Mouse (Mus musculus): ENCODE measurements around the gene Atp8b5.

The Atp8b5 gene

DNA sequence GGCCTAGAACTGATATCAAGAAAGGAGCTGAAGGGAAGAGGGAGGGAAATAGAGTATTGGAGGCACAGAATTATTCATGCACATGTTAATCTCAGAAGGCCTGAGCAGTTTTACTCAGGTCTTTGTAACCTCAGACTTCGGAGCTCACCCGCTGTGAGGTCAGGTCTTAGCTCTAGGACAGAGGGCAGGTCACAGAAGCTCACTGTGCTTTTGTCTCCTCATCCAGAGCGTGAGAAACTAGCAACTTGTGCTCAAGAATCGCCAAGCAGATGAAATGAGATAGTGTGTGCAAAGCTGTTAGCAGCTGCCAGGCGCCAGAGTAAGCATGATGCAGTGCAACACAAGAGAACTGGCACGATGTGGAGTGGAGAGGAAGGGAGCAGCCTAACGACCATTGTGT lies 18.9 kb upstream of the Atp8b5 start:
- TF ChIP-seq POU5F1 (IDR thresholded peaks at IDR 0.05; ENCODE audit: borderline replicate concordance, low read length) (no peak), NANOG (IDR thresholded peaks at IDR 0.05; ENCODE audit: borderline replicate concordance, low read length) (no peak), CTCF (conservative IDR thresholded peaks at IDR 0.05; ENCODE audit: low read length) (no peak)
- H3K36me3 ChIP-seq (ENCODE audit: insufficient read depth, low read length) = no peaks in the 10 kb centered on the region
- H3K4me1 ChIP-seq (replicated peaks; ENCODE audit: low read depth, low read length) = no peaks in the 10 kb centered on the region
- no peak overlapping the region for H3K4me3 ChIP-seq (replicated peaks; ENCODE audit: low read length)
- H3K27me3 ChIP-seq (ENCODE audit: insufficient read depth, low read length) = no peaks in the 10 kb centered on the region
- no peaks in the 10 kb centered on the region for H3K9me3 ChIP-seq (ENCODE audit: low read length)

DNA sequence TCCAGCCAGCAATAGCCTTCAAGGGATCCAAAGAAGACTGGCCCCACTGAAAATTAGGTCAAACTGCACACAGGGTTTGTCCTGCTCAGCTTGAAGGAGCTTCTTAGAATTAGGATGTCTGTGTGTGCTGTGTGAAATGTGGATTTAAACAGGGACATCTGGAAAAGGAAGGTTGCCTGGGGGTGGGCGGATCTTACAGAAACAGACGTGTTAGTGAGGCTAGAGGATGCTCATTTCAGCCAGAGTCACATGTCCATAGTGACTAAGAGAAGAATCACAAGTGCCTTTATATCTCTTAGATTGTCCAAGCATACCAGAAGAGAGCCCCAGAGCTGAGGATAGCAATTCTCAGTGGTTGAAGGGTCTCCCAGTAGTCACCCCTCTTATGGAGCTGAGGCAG lies 18.1 kb upstream of the Atp8b5 start:
- TF ChIP-seq NANOG (IDR thresholded peaks at IDR 0.05; ENCODE audit: borderline replicate concordance, low read length) = no peak
- TF ChIP-seq POU5F1 (IDR thresholded peaks at IDR 0.05; ENCODE audit: borderline replicate concordance, low read length) = no peak
- no peaks in the 10 kb centered on the region for H3K9me3 ChIP-seq (ENCODE audit: low read length)
- no peak overlapping the region for H3K4me3 ChIP-seq (replicated peaks; ENCODE audit: low read length)

DNA sequence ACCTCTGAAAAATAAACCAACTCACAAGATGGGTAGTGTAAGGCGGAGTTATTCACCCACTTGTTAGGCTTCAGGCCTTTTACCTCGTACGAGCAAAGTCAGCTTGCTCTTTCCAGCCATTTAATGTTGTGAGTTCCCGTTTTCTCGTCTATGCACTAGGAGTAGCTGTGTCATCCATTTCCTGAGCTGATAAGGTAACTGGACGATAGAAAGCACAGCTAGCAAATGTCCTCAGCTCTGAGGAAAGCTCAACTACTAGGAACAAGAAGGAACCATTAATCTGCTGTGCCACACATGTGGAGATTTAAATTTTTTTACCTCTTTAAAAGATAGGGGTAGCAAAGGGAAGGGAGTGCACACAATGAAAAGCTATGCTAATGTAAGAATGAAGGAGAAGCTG lies 15.7 kb upstream of the Atp8b5 start:
- H3K4me3 ChIP-seq (replicated peaks; ENCODE audit: low read length) = no peak overlapping the region
- H3K36me3 ChIP-seq (ENCODE audit: insufficient read depth, low read length) = 0 out of 2 replicates have a peak, but pooled peaks cover 5% of the 10 kb centered on the region
- no peaks in the 10 kb centered on the region for H3K4me1 ChIP-seq (replicated peaks; ENCODE audit: low read depth, low read length)
- H3K9me3 ChIP-seq (ENCODE audit: low read length) = no peaks in the 10 kb centered on the region
- no peak for TF ChIP-seq POU5F1 (IDR thresholded peaks at IDR 0.05; ENCODE audit: borderline replicate concordance, low read length)
- TF ChIP-seq NANOG (IDR thresholded peaks at IDR 0.05; ENCODE audit: borderline replicate concordance, low read length) = no peak
- no peak for TF ChIP-seq CTCF (conservative IDR thresholded peaks at IDR 0.05; ENCODE audit: low read length)
- no peaks in the 10 kb centered on the region for H3K27me3 ChIP-seq (ENCODE audit: insufficient read depth, low read length)

More for the DNA sequence above, 18.1 kb upstream of the Atp8b5 start:
- no peaks in the 10 kb centered on the region for H3K27me3 ChIP-seq (ENCODE audit: insufficient read depth, low read length)
- no peaks in the 10 kb centered on the region for H3K36me3 ChIP-seq (ENCODE audit: insufficient read depth, low read length)
- no peaks in the 10 kb centered on the region for H3K4me1 ChIP-seq (replicated peaks; ENCODE audit: low read depth, low read length)

GRCm38 (mm10) chr4:43257040-43257439 lies 9.9 kb upstream of the Atp8b5 start:
- Histone ChIP-seq H3K4me1 (replicated peaks; ENCODE audit: low read depth, low read length) (peaks cover 16% of the 10 kb centered on the region), H3K36me3 (ENCODE audit: insufficient read depth, low read length) (0 out of 2 replicates have a peak, but pooled peaks cover 11% of the 10 kb centered on the region), H3K4me3 (replicated peaks; ENCODE audit: low read length) (no peak overlapping the region), H3K27me3 (ENCODE audit: insufficient read depth, low read length) (peaks cover 4% of the 10 kb centered on the region; the same call in 1 of the 2 replicates), H3K9me3 (ENCODE audit: low read length) (no peaks in the 10 kb centered on the region)
- TF ChIP-seq NANOG (IDR thresholded peaks at IDR 0.05; ENCODE audit: borderline replicate concordance, low read length) (no peak), POU5F1 (IDR thresholded peaks at IDR 0.05; ENCODE audit: borderline replicate concordance, low read length) (no peak), CTCF (conservative IDR thresholded peaks at IDR 0.05; ENCODE audit: low read length) (no peak)

DNA sequence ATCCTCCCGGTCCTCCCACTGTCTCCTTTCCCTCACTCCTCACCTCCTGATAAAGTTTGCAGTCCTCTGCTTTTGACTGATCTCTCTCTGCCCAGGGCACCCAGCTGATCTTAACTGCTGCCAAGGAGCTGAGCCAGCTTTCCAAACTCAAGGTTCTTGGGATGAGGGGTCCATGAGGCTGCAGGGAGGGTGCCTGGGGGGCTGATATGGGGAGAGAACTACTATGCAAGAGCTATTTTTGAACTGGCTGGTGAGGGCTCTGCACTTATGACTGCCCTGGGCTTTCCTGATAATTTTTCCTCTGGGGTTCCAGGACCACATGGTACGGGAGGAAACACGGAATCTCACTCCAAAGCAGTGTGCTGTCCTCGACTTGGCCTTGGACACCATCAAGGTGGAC lies 8.4 kb upstream of the Atp8b5 start:
- no peaks in the 10 kb centered on the region for H3K9me3 ChIP-seq (ENCODE audit: low read length)
- 0 out of 2 replicates have a peak, but pooled peaks cover 11% of the 10 kb centered on the region for H3K36me3 ChIP-seq (ENCODE audit: insufficient read depth, low read length)
- no peak overlapping the region for H3K4me3 ChIP-seq (replicated peaks; ENCODE audit: low read length)
- peaks cover 4% of the 10 kb centered on the region; the same call in 1 of the 2 replicates for H3K27me3 ChIP-seq (ENCODE audit: insufficient read depth, low read length)
- TF ChIP-seq CTCF (conservative IDR thresholded peaks at IDR 0.05; ENCODE audit: low read length) (no peak), NANOG (IDR thresholded peaks at IDR 0.05; ENCODE audit: borderline replicate concordance, low read length) (no peak), POU5F1 (IDR thresholded peaks at IDR 0.05; ENCODE audit: borderline replicate concordance, low read length) (no peak)
- peaks cover 16% of the 10 kb centered on the region for H3K4me1 ChIP-seq (replicated peaks; ENCODE audit: low read depth, low read length)

DNA sequence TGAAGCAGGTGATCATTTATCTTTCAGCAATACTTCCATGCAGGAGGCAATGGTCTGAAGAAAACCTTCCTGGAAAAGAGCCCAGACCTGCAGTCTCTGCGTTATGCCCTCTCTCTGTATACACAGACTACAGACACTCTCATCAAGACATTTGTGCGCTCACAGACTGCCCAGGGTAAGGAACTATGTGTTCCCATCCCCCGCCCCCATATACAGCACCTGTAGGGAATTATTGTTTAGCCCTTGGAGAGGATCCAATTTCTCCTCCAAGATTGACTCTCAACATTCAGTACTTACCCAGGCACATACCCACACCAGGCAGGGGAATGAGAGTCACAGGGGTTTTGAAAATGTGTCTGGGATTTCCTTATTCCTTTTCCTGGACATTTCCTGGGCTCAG lies 7.5 kb upstream of the Atp8b5 start:
- Histone ChIP-seq H3K4me3 (replicated peaks; ENCODE audit: low read length) (no peak overlapping the region), H3K27me3 (ENCODE audit: insufficient read depth, low read length) (peaks cover 4% of the 10 kb centered on the region; the same call in 1 of the 2 replicates), H3K36me3 (ENCODE audit: insufficient read depth, low read length) (0 out of 2 replicates have a peak, but pooled peaks cover 11% of the 10 kb centered on the region), H3K9me3 (ENCODE audit: low read length) (no peaks in the 10 kb centered on the region), H3K4me1 (replicated peaks; ENCODE audit: low read depth, low read length) (peaks cover 16% of the 10 kb centered on the region)
- TF ChIP-seq NANOG (IDR thresholded peaks at IDR 0.05; ENCODE audit: borderline replicate concordance, low read length) (no peak), CTCF (conservative IDR thresholded peaks at IDR 0.05; ENCODE audit: low read length) (no peak), POU5F1 (IDR thresholded peaks at IDR 0.05; ENCODE audit: borderline replicate concordance, low read length) (no peak)

DNA sequence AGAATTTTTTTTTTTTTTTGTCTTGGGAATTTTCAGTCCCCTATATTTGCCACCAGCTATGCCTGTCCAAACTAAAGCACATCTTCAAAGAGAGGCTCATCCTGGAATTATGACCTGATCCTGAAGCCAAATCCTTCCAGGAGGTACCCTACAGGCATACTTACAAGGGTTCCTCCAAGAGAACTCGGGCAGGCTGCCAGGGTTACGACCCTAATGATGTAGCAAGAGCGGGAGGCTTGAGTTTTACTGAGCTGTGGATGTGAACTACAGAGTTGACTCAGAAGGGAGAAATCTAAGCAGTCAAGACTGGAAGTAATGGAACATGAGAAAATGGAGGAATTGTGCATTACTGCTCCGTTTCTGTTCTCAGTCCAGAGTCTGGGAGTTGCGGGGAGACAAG lies 6.9 kb upstream of the Atp8b5 start:
- Histone ChIP-seq H3K4me3 (replicated peaks; ENCODE audit: low read length) (no peak overlapping the region), H3K9me3 (ENCODE audit: low read length) (no peaks in the 10 kb centered on the region), H3K4me1 (replicated peaks; ENCODE audit: low read depth, low read length) (peaks cover 16% of the 10 kb centered on the region), H3K27me3 (ENCODE audit: insufficient read depth, low read length) (peaks cover 4% of the 10 kb centered on the region; the same call in 1 of the 2 replicates), H3K36me3 (ENCODE audit: insufficient read depth, low read length) (0 out of 2 replicates have a peak, but pooled peaks cover 11% of the 10 kb centered on the region)
- TF ChIP-seq CTCF (conservative IDR thresholded peaks at IDR 0.05; ENCODE audit: low read length) = no peak

DNA sequence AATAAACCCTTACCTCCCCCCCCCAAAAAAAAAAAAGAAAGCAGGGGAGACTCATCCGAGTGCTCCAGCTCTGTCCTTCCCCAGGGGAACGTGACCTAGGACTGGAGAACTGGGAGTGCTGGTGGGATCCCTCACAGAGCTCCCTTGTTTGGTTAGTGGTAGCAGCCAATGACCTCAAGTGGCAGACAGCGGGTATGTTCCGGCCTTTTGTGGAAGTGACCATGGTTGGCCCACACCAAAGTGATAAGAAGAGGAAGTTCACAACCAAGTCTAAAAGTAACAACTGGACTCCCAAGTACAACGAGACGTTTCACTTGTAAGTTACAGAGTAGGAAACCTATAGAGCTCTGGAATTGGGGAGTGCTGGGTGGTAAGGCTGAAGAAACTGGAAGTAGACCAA lies 4.1 kb upstream of the Atp8b5 start:
- no peaks in the 10 kb centered on the region for H3K9me3 ChIP-seq (ENCODE audit: low read length)

GRCm38 (mm10) chr4:43266146-43266545 lies 813 bp upstream of the Atp8b5 start:
- Histone ChIP-seq H3K9me3 (ENCODE audit: low read length) (no peaks in the 10 kb centered on the region), H3K27me3 (ENCODE audit: insufficient read depth, low read length) (no peaks in the 10 kb centered on the region), H3K4me3 (replicated peaks; ENCODE audit: low read length) (no peak overlapping the region), H3K4me1 (replicated peaks; ENCODE audit: low read depth, low read length) (peaks cover 20% of the 10 kb centered on the region), H3K36me3 (ENCODE audit: insufficient read depth, low read length) (no peaks in the 10 kb centered on the region)
- no peak for TF ChIP-seq NANOG (IDR thresholded peaks at IDR 0.05; ENCODE audit: borderline replicate concordance, low read length)
- TF ChIP-seq POU5F1 (IDR thresholded peaks at IDR 0.05; ENCODE audit: borderline replicate concordance, low read length) = no peak
- no peak for TF ChIP-seq CTCF (conservative IDR thresholded peaks at IDR 0.05; ENCODE audit: low read length)

More for the DNA sequence above, 4.1 kb upstream of the Atp8b5 start:
- Histone ChIP-seq H3K27me3 (ENCODE audit: insufficient read depth, low read length) (peaks cover 4% of the 10 kb centered on the region; the same call in 1 of the 2 replicates), H3K4me3 (replicated peaks; ENCODE audit: low read length) (no peak overlapping the region), H3K4me1 (replicated peaks; ENCODE audit: low read depth, low read length) (peaks cover 31% of the 10 kb centered on the region), H3K36me3 (ENCODE audit: insufficient read depth, low read length) (0 out of 2 replicates have a peak, but pooled peaks cover 6% of the 10 kb centered on the region)
- TF ChIP-seq NANOG (IDR thresholded peaks at IDR 0.05; ENCODE audit: borderline replicate concordance, low read length) = no peak
- TF ChIP-seq CTCF (conservative IDR thresholded peaks at IDR 0.05; ENCODE audit: low read length) = no peak
- TF ChIP-seq POU5F1 (IDR thresholded peaks at IDR 0.05; ENCODE audit: borderline replicate concordance, low read length) = no peak

All from E14TG2a.4 (cell line).